Mouse (Mus musculus): ENCODE measurements around the gene Ksr2. TPM values are rescaled to one million over a fixed set of nuclear protein-coding genes. Genes with fewer than 3 reads are reported as not detected.

Ksr2 gene
- total and polyA plus RNA-seq, 3 experiments = not detected

DNA sequence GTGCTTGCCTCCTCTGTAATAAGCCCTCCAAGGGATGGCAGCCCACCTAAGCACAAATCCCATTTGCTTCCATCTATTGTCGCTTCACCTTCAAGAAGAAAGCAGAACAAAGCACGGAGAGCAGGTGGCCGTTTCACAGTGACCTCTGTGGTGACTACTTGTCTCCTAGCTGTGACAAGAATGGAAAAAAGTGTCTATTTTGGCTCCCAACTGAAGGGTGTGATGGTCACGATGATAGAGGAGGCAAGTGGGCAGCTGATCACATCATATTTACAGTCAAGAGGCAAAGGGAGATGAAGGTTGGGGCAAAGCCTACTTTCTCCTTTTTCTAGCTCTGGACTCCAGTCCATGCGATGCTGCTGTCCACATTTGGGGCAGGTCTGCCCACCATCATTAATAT, 18.0 kb upstream of the Ksr2 start:
- no peak for DNase-seq (ENCODE audit: low read depth, low spot score)
- no peaks in the 10 kb centered on the region for H3K79me2 ChIP-seq (ENCODE audit: control insufficient read depth, insufficient read depth, low read length, poor library complexity)

GRCm38 (mm10) chr5:117396596-117397014, 17.2 kb upstream of the Ksr2 start:
- DNase-seq (ENCODE audit: low read depth, low spot score) = no peak
- Histone ChIP-seq H3K36me3 (ENCODE audit: control insufficient read depth in 1 of 2, insufficient read depth in 2 of 2, low read length in 2 of 2) (no peaks in the 10 kb centered on the region), H3K79me2 (ENCODE audit: control insufficient read depth, insufficient read depth, low read length, poor library complexity) (no peaks in the 10 kb centered on the region), H3K4me3 (ENCODE audit: control insufficient read depth in 1 of 2, insufficient read depth in 1 of 2, low read depth in 2 of 2, low read length in 2 of 2) (no peak overlapping the region), H3K27ac (ENCODE audit: control insufficient read depth, low read depth, low read length) (no peak overlapping the region), H3K27me3 (ENCODE audit: control insufficient read depth in 1 of 2, insufficient read depth in 2 of 2, low read length in 2 of 2) (no peaks in the 10 kb centered on the region), H3K9ac (ENCODE audit: control insufficient read depth, low read depth, low read length, poor library complexity, severe bottlenecking) (no peak overlapping the region), H3K4me1 (ENCODE audit: control insufficient read depth in 1 of 2, insufficient read depth in 2 of 2, low read length in 2 of 2) (no peaks in the 10 kb centered on the region), H3K9me3 (replicated peaks; ENCODE audit: insufficient read depth, low read length) (no peaks in the 10 kb centered on the region)
- no peak for TF ChIP-seq KAT2A (conservative IDR thresholded peaks at IDR 0.05; ENCODE audit: low read depth, low read length)
- TF ChIP-seq NRF1 (IDR thresholded peaks at IDR 0.05; ENCODE audit: insufficient read depth, low read depth, low read length, poor library complexity, severe bottlenecking) = no peak
- no peak for TF ChIP-seq HCFC1 (IDR thresholded peaks at IDR 0.05; ENCODE audit: low read depth, low read length)
- no peak for TF ChIP-seq USF1 (IDR thresholded peaks at IDR 0.05; ENCODE audit: low read depth, low read length)
- TF ChIP-seq TBP (IDR thresholded peaks at IDR 0.05; ENCODE audit: low read depth, low read length) = no peak
- no peak for TF ChIP-seq MYB (IDR thresholded peaks at IDR 0.05; ENCODE audit: low read depth, low read length)
- no peak for TF ChIP-seq GATA1 (IDR thresholded peaks at IDR 0.05; ENCODE audit: low read depth, low read length)
- no peak for TF ChIP-seq POLR2AphosphoS5 (IDR thresholded peaks at IDR 0.05; ENCODE audit: borderline replicate concordance, low read depth, low read length)
- TF ChIP-seq RAD21 (IDR thresholded peaks at IDR 0.05; ENCODE audit: low read depth, low read length) = no peak
- TF ChIP-seq UBTF (IDR thresholded peaks at IDR 0.05; ENCODE audit: borderline replicate concordance, insufficient read depth, low read depth, low read length) = no peak
- no peak for TF ChIP-seq POLR2AphosphoS2 (IDR thresholded peaks at IDR 0.05; ENCODE audit: low read length)
- no peak for TF ChIP-seq CHD2 (IDR thresholded peaks at IDR 0.05; ENCODE audit: low read length)
- no peak for TF ChIP-seq ZC3H11A (IDR thresholded peaks at IDR 0.05; ENCODE audit: low read depth, low read length)
- no peak for TF ChIP-seq SMC3 (IDR thresholded peaks at IDR 0.05; ENCODE audit: low read depth, low read length)
- no peak for TF ChIP-seq MXI1 (IDR thresholded peaks at IDR 0.05; ENCODE audit: low read depth, low read length)
- no peak for TF ChIP-seq RCOR1 (IDR thresholded peaks at IDR 0.05; ENCODE audit: low read depth, low read length)
- TF ChIP-seq MAFK (IDR thresholded peaks at IDR 0.05; ENCODE audit: borderline replicate concordance, low read depth, low read length) = no peak
- no peak for TF ChIP-seq CTCF (IDR thresholded peaks at IDR 0.05 in 2 of 3, conservative IDR thresholded peaks at IDR 0.05 in 1 of 3; ENCODE audit: control insufficient read depth in 1 of 3, insufficient read depth in 1 of 3, low read depth in 2 of 3, low read length in 3 of 3, poor library complexity in 1 of 3, severe bottlenecking in 1 of 3)

More for the DNA sequence above, 18.0 kb upstream of the Ksr2 start:
- no peaks in the 10 kb centered on the region for H3K4me1 ChIP-seq (ENCODE audit: control insufficient read depth in 1 of 2, insufficient read depth in 2 of 2, low read length in 2 of 2)
- no peak overlapping the region for H3K27ac ChIP-seq (ENCODE audit: control insufficient read depth, low read depth, low read length)
- H3K9ac ChIP-seq (ENCODE audit: control insufficient read depth, low read depth, low read length, poor library complexity, severe bottlenecking) = no peak overlapping the region
- no peaks in the 10 kb centered on the region for H3K27me3 ChIP-seq (ENCODE audit: control insufficient read depth in 1 of 2, insufficient read depth in 2 of 2, low read length in 2 of 2)
- H3K9me3 ChIP-seq (replicated peaks; ENCODE audit: insufficient read depth, low read length) = no peaks in the 10 kb centered on the region
- no peak overlapping the region for H3K4me3 ChIP-seq (ENCODE audit: control insufficient read depth in 1 of 2, insufficient read depth in 1 of 2, low read depth in 2 of 2, low read length in 2 of 2)
- no peaks in the 10 kb centered on the region for H3K36me3 ChIP-seq (ENCODE audit: control insufficient read depth in 1 of 2, insufficient read depth in 2 of 2, low read length in 2 of 2)
- TF ChIP-seq POLR2AphosphoS2 (IDR thresholded peaks at IDR 0.05; ENCODE audit: low read length) (no peak), TAL1 (IDR thresholded peaks at IDR 0.05; ENCODE audit: low read length) (no peak), GABPA (IDR thresholded peaks at IDR 0.05; ENCODE audit: low read depth, low read length) (no peak), ETS1 (IDR thresholded peaks at IDR 0.05; ENCODE audit: low read depth, low read length) (no peak), MEF2A (IDR thresholded peaks at IDR 0.05; ENCODE audit: extremely low read depth, insufficient replicate concordance, low read depth, low read length, poor library complexity, severe bottlenecking) (no peak), RAD21 (IDR thresholded peaks at IDR 0.05; ENCODE audit: low read depth, low read length) (no peak), SMC3 (IDR thresholded peaks at IDR 0.05; ENCODE audit: low read depth, low read length) (no peak), ZMIZ1 (IDR thresholded peaks at IDR 0.05; ENCODE audit: low read depth, low read length) (no peak), MAX (IDR thresholded peaks at IDR 0.05; ENCODE audit: low read length) (no peak), TCF12 (IDR thresholded peaks at IDR 0.05; ENCODE audit: low read depth, low read length) (no peak)
